27 mouse cellular contexts compared by ENCODE assay signal in the genomic region with DNA sequence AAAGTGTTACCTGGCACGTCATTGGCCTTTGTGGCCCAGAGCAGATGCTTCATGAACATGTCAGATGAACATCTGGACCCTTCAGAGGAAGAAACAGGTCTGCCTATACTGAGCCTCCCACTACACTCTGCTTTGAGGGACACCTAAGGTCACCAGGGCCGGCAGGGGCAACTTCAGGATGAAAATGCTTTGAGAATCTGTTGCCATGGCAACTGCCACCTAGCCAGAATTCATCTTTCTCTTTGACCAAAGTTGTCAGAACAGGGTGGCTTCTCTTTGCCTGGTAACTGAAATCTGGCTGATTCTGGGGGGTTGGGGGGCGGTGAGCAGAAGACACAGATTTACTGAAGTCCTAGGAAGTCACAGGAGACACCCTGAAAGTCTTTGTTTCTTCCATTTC. TPM values are rescaled to one million over a fixed set of nuclear protein-coding genes. Genes with fewer than 3 reads are reported as not detected.
"Had no signal": no experiment of that assay in that cellular context is flagged by ENCODE, and none has a peak within 500 bp of the region (broad histone marks: within the 10 kb centered on the region; RNA-seq: fewer than 3 reads in every experiment).

No protein-coding gene starts in this region.

- H3K27me3 ChIP-seq: liver, embryonic 12.5 days; liver, embryonic 15.5 days; lung, embryonic 15.5 days had no signal

- DNase-seq: kidney, adult 2 months; kidney, postnatal 25 days; layer of hippocampus, adult 9-11 months; liver; lung, adult 18-20 months; lung, postnatal 10 days; lung, postnatal 36 days; retina, postnatal 1 day; right cerebral cortex, postnatal 4 days; thymus, adult 2 months; thymus, postnatal 14 days; thymus, postnatal 4 days had no signal

- H3K9ac ChIP-seq: limb, embryonic 13.5 days; liver, embryonic 12.5 days; liver, embryonic 15.5 days; lung, embryonic 15.5 days; midbrain, embryonic 12.5 days; neural tube, embryonic 13.5 days had no signal

- H3K4me1 ChIP-seq: liver, embryonic 12.5 days; liver, embryonic 15.5 days; megakaryocyte, embryonic 14.5 days had no signal

- H3K9me3 ChIP-seq: limb, embryonic 10.5 days; limb, embryonic 13.5 days; liver, embryonic 12.5 days; liver, embryonic 15.5 days; lung, embryonic 15.5 days; megakaryocyte, embryonic 14.5 days; midbrain, embryonic 12.5 days; neural tube, embryonic 13.5 days had no signal

- ATAC-seq: liver, embryonic 12.5 days had no signal

- H3K4me2 ChIP-seq: limb, embryonic 13.5 days; liver, embryonic 12.5 days; liver, embryonic 15.5 days; lung, embryonic 15.5 days; midbrain, embryonic 12.5 days; neural tube, embryonic 13.5 days had no signal

- H3K4me3 ChIP-seq: layer of hippocampus, adult 2 months; limb, embryonic 10.5 days; limb, embryonic 13.5 days; liver, embryonic 12.5 days; liver, embryonic 15.5 days; lung, embryonic 15.5 days; megakaryocyte, embryonic 14.5 days; midbrain, embryonic 12.5 days; myocyte; neural tube, embryonic 13.5 days had no signal

- H3K36me3 ChIP-seq: limb, embryonic 10.5 days; limb, embryonic 13.5 days; liver, embryonic 12.5 days; liver, embryonic 15.5 days; lung, embryonic 15.5 days; midbrain, embryonic 12.5 days; neural tube, embryonic 13.5 days had no signal

- H3K27ac ChIP-seq: kidney, postnatal 0 days; layer of hippocampus, adult 2 months; limb, embryonic 10.5 days; limb, embryonic 13.5 days; liver, embryonic 12.5 days; liver, embryonic 15.5 days; lung, embryonic 15.5 days; midbrain, embryonic 12.5 days; neural tube, embryonic 13.5 days; stomach, postnatal 0 days had no signal

RNA-seq across cellular contexts. Expression of a gene that starts 14.7 kb away (rescaled TPM):
- polyA plus RNA-seq: kidney, adult 2 months; kidney, embryonic 14.5 days; kidney, postnatal 0 days; large intestine, adult 2 months; limb, embryonic 10.5 days; limb, embryonic 13.5 days; liver, embryonic 12.5 days; liver, embryonic 15.5 days; lung, embryonic 15.5 days; midbrain, embryonic 12.5 days; myocyte; neural tube, embryonic 13.5 days; stomach, embryonic 14.5 days; stomach, postnatal 0 days; thymus, adult 2 months had no signal
